Mouse (Mus musculus): Measurements from ENCODE around the gene Kif2c.
A peak's percentile ranks its signal among the peaks of the same experiment; 100 is the strongest.

DNA sequence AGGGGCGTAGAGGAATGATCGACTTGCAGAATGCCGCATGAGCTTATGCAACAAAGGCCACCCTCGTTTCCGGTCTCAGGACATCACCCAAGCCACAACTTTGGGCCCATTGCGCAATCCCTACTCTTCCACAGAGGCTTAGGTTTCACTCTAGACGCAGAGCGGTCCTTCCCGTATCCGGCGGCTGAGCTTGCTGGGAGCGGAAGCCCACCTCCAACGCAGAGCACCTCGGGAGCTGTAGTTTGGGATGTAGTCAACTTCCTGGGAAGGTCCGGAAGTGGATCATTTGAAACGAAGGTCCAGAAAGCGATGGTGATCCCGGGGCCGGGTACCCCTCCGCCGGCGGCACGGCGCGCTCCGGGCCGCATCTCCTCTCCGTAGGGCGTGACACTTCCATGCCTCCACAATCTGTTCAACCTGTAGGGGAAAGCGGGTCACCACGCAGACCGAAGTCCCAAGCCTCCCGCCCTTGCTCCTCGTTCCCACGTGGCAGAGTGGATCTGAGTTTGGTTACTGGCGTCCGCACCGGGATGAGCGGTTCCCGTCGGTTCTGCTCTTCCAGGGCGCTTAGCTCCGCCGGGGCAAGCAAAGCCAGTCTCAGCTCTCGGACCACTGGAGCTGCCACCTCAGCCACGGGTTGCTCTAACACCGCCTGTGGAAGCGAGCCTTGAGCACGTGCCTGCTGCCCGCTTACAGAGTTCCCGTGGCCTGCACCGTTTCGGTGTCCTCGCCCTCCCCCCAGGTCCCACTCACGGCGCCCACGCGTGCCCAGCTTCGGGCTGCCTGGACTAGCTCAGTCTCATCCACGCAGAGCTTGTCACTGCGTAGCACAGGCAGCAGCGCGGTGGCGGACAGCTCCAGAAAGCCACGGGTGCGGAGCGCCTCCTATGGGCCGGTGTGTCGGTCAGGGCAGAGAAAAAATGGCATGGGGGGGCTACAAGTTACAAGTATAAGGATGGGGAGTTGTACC is 61.7 kb downstream of the Kif2c start:
- TF ChIP-seq USF2 (conservative IDR thresholded peaks at IDR 0.05; ENCODE audit: low read depth, low read length) (no peak), CTCF (conservative IDR thresholded peaks at IDR 0.05 in 1 of 2, IDR thresholded peaks at IDR 0.05 in 1 of 2; ENCODE audit: low read depth in 2 of 2, low read length in 2 of 2) (peak; percentile 26 to 85; a peak in 2 of 4 replicates), POLR2A (IDR thresholded peaks at IDR 0.05; ENCODE audit: low read depth, low read length) (peak; percentile 79), POLR2AphosphoS2 (IDR thresholded peaks at IDR 0.05; ENCODE audit: low read depth, low read length) (peak; percentile 67), TCF12 (IDR thresholded peaks at IDR 0.05; ENCODE audit: low read depth, low read length) (peak; percentile 81), MYC (IDR thresholded peaks at IDR 0.05; ENCODE audit: low read depth, low read length) (peak; percentile 73), NELFE (IDR thresholded peaks at IDR 0.05; ENCODE audit: low read depth, low read length) (peak; percentile 67), CHD2 (IDR thresholded peaks at IDR 0.05; ENCODE audit: low read length) (peak; percentile 36; the same call in 1 of the 2 replicates)

All from CH12.LX (cell line).